Mouse (Mus musculus) embryo, embryonic 10 days (tissue): ENCODE measurements around the gene Hlcs.

ENCODE experiments used
- DNase-seq: peaks from one replicate; pipeline ENCODE4 v3.0.0-alpha.2; 2015; ENCODE audit warnings: low spot score

Gene Hlcs

GRCm38 (mm10) chr16:94094251-94095108 lies 218.9 kb downstream of the Hlcs start:
- DNase-seq, result peak; percentile 44

DNA sequence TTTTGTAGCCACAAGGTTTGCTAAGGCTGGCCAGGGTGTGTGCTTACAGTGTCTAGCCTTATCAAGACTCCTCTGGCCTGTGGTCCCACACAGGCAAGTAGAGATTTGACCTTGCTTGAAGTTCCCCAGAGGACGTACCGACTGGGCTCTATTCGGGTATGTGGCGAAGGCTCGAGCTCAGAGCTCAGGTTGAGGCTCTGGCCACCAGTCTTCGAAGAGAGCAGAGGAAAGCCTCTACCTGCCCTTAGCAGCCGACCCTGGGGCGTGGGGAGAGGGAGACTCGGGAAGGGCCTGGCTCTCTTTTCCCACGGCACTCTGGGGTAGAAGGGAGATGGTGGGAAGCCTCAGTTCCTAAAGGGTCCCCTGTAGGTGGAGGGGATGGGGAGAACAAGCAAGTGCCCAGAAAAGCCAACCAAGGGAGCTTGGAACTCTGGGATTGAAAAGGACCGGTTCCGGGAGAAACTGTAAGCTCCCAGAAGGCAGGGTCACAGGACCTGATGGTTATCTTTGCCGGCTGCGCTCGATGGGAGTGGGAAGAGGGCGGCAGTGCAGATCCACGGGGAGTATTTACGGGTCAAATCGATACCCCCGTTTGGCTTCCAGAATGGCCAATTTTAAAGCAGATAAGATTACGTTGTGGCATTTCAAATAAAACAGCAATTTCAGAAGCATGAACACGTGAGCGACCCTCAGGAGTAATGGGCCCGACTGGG lies 220.1 kb downstream of the Hlcs start:
- DNase-seq, result peak; percentile 32

- no peak for DNase-seq
These were observed 220.7 kb downstream of the Hlcs start for GRCm38 (mm10) chr16:94092511-94093150.

DNA sequence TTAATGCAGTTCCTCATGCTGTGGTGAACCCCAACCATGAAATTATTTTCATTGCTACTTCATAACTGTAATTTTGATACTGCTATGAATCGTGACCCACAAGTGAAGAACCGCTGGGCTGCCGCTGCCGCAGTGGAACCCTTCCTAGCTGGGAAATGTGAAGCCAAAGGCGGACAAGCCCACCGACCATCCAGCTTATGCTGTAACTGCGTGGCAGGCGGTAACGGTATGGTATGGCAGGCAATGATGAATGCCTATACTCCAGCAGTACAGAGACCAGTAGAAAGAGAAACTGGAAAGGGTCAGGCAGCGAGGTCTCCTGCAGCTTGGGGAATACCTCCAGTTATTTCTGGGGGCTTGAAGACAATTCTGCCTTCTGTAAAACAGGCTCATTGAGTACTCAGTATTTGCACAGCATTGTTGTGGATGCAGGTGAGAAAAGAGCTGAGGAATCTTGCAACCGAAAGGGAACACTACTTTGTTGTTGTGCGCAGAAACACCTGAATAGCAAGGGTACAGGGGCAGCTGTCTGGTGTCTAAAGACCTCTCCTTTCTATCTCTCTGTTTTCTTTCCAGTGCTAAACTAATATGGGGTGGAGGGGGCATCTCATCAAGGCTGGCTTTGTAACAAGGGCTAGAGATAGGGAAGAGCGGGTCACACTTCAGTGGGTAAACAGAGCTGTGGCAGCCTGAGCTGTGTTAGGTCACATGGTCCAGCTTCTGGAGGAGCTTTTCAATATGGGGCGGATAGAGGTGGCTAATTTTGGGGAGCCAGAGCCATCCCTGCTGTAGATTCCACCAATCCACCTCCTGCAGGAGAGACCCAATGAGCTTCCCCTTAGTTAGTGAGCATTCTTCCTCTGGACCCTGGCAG lies 224.3 kb downstream of the Hlcs start:
- DNase-seq, result no peak

GRCm38 (mm10) chr16:94088226-94088748 lies 225.1 kb downstream of the Hlcs start:
- DNase-seq, result no peak

DNA sequence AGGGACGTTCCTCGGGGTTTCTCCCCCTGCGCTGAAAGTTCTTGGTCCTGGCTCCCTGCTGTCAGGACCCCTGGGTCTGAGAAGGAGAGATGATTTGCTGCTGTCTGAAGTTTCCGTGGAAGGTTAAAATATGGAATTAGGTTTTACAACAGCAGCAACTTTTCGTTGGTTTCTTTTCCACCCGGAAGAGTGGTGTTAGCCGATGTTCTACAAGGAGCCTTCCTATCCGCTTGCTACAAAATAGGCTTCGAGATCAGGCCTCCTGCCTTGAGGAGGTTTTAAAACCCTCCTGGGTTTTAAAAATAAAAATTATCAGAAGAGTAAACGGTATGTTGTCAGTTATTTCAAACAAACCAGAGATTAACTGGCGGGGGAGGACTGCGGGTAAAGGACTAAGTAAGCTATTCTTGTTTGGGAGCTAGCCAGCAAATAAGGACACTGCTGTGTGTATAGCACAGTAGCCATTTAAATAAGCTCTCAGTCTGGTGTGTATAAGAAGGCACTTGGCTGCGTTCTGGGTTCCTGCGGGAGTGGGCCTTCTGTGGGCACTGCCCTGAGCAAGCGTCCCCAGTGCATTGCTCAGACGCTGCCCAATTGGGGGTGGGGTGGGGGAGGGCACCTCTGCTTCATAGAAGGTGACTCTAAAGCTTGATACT lies 225.7 kb downstream of the Hlcs start:
- DNase-seq, result no peak

DNA sequence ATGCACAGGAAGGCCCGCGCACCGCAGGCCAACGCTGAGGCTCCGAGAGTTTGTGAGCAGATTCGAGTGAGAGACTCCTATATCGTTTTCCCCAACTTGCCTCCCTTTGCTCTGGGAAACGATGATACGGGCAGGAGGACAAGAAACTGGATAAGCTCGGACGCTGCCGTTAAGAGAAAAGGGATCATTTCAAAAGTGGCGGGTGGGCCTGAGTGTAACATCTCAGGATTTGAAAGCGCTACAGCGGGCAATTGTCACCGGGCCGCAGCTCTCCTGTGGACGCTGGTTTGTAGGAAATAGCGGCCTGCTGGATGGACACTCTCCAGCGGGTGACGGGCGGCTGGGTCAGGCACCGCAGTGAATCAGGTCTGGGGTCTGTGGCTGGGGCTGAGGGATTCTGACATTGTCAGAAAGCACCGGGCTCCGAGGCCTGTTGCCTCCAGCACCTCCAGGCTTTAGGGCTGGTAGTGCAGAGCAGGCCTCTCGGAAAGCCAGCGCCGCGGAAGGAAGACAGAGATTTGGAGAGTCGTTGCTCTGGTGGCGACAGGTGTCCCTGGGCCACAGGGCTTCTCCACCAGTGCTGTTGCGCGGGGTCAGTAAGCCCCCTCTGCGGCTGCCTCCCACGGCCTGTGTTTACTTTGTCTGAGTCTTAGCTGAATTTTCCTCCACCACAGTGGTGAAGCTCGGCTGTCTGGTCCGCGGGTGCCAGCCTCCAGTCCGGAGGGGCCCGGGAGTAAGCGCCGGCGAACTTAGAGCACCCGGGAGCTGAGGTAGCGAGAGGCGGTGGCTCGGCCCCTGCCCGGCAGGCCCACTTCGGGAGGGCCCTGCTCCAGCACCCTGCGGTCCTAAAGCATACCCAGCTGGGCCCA lies 226.4 kb downstream of the Hlcs start:
- DNase-seq, result peak; percentile 62

DNA sequence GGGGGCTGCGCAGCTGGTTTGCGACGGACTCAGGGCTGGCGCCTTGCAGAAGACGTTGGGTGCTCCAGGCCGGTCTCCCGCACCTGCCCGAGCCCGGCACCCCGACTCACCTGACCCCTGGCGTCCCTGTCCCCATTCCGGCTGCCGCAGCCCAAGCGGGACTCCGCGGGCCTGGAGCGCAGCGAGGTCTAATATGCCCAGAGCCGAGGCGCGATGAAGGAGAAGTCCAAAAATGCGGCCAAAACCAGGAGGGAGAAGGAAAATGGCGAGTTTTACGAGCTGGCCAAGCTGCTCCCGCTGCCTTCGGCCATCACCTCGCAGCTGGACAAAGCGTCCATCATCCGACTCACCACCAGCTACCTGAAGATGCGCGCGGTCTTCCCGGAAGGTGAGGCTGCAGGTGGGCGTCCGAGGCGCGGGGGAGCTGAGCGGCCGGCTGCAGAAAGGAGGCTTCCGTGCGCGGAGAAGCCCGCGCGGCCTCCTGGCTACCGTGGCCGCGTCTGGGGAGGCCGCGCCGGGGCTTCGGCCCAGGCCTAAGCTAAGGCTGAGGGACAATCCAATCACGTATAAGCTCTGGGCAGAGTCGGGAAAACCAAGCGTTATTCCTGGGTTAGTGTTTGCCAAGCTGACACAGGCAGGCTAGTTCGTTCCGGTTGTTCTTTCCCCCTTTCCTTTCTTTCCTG lies 227.6 kb downstream of the Hlcs start:
- DNase-seq, result peak; percentile 54

GRCm38 (mm10) chr16:94084711-94085602 lies 228.4 kb downstream of the Hlcs start, which contains the start of gene Sim2:
Sim2 (plus strand) TSS chr16:94084931.
- DNase-seq, result peak; percentile 33

DNA sequence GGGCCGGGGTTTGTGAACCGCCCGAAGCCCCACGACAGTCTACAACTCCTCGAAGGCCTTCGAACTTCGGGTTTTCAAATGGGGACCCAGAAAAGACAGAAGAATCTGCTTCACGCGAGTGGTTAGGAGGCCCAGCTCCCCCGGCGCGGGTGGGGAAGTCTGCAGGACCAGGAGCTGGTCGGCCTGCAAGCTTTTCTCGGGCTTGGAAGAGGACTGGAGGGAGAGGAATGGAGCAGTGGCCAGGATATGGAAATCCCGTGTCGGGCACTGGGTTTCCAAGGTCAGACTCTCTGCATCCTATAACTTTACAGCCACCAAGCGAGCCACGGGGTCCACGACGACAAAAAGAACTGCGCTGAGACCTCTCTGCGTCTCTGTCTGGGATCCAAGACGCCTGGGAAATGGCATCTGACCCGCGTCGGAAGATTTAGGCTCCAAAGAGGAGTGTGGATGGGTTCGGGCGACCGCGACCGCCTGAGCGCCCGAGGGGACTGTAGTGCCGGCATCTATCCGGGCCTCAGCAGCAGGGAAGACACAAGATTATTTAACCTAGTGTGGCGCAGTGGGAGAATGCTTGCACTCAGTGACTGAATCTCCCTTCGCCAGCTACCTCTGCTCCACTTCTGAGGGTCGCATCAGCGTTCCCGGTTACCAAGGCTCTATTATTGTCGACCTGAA lies 229.4 kb downstream of the Hlcs start:
- DNase-seq, result peak; percentile 51

- peak; percentile 42 for DNase-seq
These were observed 230.2 kb downstream of the Hlcs start for GRCm38 (mm10) chr16:94082960-94083847.

- DNase-seq, result no peak
These were observed 231.2 kb downstream of the Hlcs start for GRCm38 (mm10) chr16:94081996-94082708.

DNA sequence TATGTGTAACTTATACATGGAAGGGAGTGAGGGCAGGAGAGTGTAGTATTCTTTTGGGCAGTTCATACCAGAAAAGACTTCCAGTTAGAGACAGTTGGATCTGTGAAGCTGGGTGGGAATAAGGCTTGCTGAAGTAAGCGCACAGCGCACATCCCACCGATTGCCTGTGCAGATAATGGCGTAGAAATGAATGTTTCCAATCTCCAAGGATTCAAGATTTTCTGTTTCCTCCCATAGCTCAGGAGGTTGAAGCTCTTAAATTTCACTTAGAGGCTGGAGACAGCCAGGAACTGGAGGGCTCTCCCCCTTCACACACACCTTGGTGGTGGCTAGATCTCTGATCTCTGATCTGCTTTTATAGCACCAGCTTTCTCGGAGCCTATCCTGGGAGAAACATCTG lies 231.8 kb downstream of the Hlcs start:
- DNase-seq, result no peak

DNA sequence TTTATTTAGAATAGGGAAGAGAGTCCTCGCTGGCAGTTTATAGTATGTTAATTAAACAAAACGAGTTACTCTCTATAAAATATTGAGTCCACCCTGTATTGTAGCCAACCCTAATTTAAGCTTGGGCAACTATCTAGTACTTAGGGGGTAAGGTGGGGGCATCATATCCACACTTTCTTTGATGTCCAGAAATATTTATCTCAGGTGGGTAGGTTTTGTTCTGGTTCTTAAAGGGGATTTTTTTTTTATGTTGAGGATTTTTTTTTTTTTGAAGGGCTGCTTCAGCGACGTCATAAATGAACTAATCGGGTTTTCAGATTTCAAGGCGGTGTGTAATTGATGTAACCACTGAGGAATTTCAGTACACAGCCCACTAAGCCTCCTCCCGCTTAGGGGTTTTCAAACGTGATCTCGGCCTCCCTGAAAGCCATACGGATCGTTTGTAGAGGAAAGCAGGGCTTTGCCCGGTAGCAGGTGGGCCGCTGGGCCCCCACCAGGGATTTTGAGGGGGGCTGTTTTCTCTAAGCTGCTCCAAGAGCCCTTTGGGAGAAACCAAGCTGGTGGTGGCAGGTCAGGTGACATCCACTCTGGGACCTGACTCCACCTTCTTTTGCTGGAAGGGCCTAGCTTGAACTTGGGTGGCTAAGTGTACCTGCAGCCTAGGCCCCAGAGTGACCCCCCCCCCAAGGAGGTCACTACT lies 233.4 kb downstream of the Hlcs start:
- peak; percentile 17 for DNase-seq

DNA sequence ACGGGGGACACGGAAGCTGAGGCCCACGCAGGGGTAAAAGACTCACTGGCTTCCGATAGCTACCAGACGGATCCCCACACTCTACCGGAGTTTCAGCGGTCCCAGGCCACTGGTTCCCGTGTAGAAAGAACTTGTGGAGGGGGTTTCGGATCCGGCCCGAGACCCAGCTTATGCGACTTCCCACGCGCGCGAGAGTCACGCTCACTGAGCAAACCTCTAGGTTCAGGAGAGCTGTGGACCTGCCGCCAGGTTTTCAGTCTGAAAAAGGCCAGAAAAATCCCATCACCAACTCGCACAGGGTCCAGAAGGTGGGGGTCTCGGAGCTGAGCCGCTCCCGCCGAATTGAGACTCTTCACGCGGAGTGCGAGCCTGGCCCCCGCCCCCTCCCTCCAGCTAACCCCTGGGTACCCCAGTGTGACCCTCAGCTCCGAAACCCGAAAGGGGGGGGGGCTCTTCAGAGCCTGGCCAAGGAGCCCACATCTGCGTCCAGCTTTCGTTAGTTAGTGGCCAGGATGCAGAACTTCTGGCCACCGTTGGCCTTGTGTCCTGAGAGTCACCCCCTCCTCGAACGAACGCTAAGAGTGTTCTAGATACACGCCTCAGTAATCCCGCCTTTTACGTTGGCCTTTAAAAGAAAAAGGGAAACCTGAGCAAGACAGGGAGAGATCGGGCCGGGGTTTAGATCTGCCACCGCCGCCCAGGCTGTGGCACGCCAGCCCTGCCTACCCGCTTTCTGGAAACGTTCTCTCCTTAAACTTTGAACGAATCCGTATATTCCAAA lies 234.1 kb downstream of the Hlcs start:
- peak; percentile 51 for DNase-seq
